Mouse (Mus musculus) 416B (cell line): ENCODE results near the gene Nrd1.
A peak's percentile ranks its signal among the peaks of the same experiment; 100 is the strongest.

Source experiments
- DNase-seq: peaks from one replicate; pipeline ENCODE4 v3.0.0; 2011; ENCODE audit warnings: low read depth

Nrd1 gene

GRCm38 (mm10) chr4:109026543-109026942 lies 26.1 kb downstream of the Nrd1 start:
- DNase-seq = no peak

GRCm38 (mm10) chr4:109029857-109030256 lies 29.4 kb downstream of the Nrd1 start:
- DNase-seq = peak; percentile 22

GRCm38 (mm10) chr4:109030266-109030665 lies 29.8 kb downstream of the Nrd1 start:
- DNase-seq = no peak

- DNase-seq = peak; percentile 74
Observed at GRCm38 (mm10) chr4:109036327-109036726, 35.9 kb downstream of the Nrd1 start.

- no peak for DNase-seq
Observed at GRCm38 (mm10) chr4:109042739-109043138, 42.3 kb downstream of the Nrd1 start.

DNA sequence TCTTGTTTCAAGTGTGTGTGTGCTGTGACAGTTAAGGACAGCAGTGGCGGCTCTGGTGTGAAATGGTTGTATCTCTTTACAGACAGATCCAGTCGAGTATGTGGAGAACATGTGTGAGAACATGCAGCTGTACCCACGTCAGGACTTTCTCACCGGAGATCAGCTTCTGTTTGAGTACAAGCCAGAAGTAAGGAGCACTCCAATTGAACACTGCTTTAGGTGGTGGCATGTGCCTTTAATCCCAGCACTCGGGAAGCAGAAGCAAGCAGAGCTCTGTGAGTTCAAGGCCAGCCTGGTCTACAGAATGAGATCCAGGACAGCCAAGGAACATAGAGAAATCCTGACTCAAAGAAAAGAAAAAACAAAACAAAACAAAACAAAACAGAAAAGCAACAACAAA lies 42.8 kb downstream of the Nrd1 start:
- no peak for DNase-seq

GRCm38 (mm10) chr4:109043756-109044155 lies 43.3 kb downstream of the Nrd1 start:
- DNase-seq = no peak

GRCm38 (mm10) chr4:109048258-109048657 lies 47.8 kb downstream of the Nrd1 start:
- no peak for DNase-seq

DNA sequence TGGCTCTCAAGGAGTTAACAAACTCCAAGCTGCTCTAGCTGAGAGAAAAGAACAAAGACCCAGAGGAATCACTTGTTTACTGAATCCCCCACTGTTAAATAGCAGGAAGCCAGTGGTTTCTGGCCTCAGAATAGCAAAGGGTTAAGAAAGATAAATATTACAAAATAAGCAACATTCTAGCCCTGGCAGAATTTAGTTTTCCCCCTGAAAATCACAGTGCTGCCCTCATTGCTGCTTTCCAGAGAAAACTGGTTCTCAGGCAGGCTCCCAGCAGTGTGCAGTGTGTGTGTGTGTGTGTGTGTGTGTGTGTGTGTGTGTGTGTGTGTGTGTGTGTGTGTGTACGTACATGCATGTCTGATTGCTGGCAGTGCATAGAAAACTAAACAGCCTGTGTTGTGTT lies 51.8 kb downstream of the Nrd1 start:
- DNase-seq = no peak

DNA sequence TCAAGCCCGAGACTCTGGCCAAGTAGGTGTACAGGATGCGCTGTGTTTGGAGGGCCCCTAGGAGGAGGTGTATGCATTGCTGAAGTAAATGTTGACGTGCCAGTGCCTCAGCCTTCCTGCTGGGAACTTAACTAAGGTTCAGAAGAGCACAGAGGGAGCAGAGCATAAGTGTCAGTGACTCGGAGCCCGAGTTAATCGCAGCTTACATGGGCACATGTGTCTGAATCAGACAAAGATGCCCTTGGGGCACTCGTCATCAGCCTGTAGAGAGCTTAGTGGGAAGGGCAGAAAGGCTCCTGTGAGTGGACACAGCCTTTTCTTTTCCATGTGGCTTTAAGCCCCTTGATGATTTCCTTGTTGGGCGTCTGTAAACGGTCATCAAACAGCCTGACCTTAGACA lies 53.5 kb downstream of the Nrd1 start:
- DNase-seq = no peak

GRCm38 (mm10) chr4:109056351-109056750 lies 55.9 kb downstream of the Nrd1 start:
- no peak for DNase-seq

DNA sequence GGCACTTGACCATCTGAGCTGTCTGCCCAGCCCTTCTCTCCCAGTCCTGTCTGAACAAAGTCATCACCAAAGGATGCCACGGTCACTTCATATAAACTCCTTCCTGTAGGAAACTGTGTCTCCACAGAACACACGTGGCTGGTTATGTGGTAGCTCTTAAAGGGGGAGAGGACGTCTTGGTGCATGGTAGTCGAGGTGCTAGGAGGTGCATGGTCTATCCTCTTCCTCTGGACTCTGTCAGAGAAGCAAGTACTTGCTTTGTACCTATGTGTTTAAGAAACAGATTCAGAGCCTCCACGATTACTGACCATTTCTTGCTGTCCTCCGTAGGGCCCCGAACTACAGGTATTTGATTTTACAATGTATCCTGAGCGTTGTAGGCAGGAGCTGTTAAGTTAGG lies 57.2 kb downstream of the Nrd1 start:
- no peak for DNase-seq

DNA sequence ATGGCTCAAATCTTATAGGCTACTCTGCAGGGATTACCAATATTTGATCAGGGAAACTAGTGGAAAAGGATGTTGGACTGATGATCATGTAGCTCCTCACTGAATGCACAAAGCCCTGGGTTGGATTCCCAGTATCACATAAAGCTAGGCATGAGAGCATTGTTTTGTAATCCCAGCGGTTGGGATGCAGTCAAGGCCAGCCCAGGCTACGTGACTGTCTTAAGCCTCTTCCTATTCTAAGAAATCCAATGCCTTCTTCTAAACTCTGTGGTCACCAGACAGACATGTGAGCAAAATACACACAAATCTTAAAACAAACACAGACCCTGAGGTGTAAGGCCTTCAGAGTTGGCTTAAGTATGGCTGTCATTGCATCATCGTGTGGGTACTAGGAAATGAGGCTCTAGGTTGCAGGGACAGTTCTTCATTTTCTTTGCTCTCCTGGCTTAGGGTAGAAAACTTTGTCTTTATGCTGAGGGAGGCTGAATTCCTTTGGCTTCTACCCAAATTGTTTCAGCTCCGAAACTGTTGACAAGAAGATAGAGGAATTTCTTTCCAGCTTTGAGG lies 58.9 kb downstream of the Nrd1 start:
- peak; percentile 52 for DNase-seq

DNA sequence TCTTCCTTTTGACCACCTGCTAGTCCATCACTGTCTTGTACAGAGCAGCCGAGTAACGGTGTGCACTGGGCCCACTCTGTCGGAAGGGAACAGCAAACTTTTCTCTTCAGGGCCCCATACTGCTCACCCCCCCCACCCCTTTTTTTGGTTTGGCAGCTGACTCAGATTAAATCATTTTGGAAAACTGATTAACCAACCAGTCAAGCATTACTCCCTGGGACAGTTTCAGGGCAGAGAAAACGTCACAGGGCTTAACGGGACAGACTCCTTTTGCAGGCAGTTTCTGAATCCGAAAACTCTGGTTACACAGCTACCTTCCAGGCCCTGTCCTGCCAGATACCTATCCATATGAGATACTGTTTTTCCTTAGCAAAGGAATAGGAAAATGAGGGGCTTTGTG lies 64.5 kb downstream of the Nrd1 start:
- DNase-seq = no peak

GRCm38 (mm10) chr4:109065714-109066113 lies 65.3 kb downstream of the Nrd1 start:
- DNase-seq = no peak

DNA sequence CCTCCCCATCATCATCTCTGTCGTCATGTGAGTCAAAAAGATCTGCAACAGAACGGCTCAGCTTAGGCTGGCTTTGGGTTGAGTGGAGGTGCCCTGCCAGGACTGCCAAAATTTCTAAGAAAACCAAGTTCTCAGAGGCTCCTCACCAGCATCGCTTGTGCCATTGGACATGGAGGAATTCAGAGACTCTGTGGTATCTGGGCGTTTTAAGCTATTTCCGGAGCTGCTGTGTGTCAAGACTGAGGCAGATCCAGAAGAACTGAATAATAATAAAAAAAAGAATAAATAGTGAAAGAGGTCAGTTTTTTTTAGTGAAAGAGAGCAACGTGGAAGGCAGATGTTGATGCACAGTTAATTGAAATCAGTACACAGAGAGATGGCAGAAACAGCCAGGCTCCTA lies 72.4 kb downstream of the Nrd1 start:
- DNase-seq = no peak

GRCm38 (mm10) chr4:109073296-109073695 lies 72.8 kb downstream of the Nrd1 start:
- DNase-seq = no peak

DNA sequence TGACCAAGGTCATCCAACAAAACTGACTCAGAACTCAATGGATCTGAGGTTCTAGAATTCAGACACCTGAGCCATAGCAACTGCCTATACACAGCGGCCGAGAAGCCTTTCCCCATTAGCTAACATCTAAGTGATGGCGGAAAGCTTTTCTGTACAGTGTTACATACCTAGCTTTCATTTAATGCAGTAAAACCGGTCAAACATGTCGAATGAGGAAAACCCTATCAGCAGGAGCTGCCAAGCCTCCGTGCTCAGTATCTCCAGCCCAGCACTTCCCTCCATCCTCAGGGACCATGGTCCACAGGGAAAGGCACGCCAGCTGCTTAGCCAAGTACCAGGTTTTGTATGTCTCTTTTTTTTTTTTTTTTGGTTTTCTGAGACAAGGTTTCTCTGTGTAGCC lies 78.5 kb downstream of the Nrd1 start:
- DNase-seq = no peak

- no peak for DNase-seq
Observed at GRCm38 (mm10) chr4:109079676-109080075, 79.2 kb downstream of the Nrd1 start.

DNA sequence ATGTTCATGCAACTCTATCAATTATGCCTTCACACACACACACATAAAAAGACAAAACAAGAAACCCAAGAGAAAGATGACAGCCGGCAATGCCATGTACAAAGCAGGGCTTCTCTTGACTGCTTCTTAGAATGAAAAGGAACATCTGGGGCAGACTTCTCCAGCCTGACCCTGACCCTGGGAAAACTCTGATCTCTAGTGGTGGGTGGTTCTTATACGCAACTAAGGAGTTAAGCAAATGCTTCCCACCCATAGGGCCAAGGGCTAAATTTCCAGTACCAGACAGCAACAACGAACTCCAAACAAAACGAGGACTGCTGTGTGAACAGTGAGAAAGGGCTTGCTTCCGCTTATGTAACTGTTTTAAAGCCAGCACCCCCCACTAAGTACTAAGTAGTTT lies 79.7 kb downstream of the Nrd1 start:
- DNase-seq = no peak

GRCm38 (mm10) chr4:109089171-109089570 lies 88.7 kb downstream of the Nrd1 start:
- no peak for DNase-seq

DNA sequence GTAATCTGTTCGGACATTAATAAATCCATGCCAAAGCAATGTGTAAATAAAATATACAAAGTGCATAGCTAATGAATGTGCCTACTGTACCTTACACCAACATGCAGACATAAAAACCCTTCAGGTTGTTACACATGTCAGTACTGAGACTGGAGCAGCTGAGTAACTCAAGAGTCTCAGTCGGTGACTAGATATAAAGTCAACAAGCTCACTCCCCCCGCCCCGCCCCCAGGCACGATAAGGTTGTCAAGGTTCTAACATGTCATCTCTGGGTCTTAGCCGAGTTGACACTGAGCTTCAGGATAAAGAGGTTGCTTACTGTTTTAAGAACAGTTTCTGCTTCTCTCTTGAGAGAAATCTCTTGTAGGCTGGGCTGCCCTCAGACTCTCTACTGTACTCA lies 89.5 kb downstream of the Nrd1 start:
- no peak for DNase-seq

- DNase-seq = peak; percentile 58
Observed at GRCm38 (mm10) chr4:109091241-109091777, 90.9 kb downstream of the Nrd1 start.

GRCm38 (mm10) chr4:109092344-109092743 lies 91.9 kb downstream of the Nrd1 start:
- DNase-seq = no peak

GRCm38 (mm10) chr4:109094269-109094668 lies 93.8 kb downstream of the Nrd1 start:
- no peak for DNase-seq
